Mouse (Mus musculus): ENCODE results near the gene Hectd4. TPM values are rescaled to one million over a fixed set of nuclear protein-coding genes. Genes with fewer than 3 reads are reported as not detected.

Gene Hectd4
- polyA plus RNA-seq, 1 experiment from 2014 or later: 35.2 TPM

- H3K36me3 ChIP-seq (ENCODE audit: control insufficient read depth, insufficient read depth, low read length): no peaks in the 10 kb centered on the region
- WGBS: 66% methylated on average over 2 of the region's 2 CpGs
- H3K9ac ChIP-seq (replicated peaks; ENCODE audit: low read depth, low read length): no peak overlapping the region
- no peak overlapping the region for H3K4me3 ChIP-seq (ENCODE audit: low read depth, low read length)
- no peak overlapping the region for H3K27ac ChIP-seq (ENCODE audit: low read depth, low read length)
- ATAC-seq (ENCODE audit: low read depth): no peak
- no peak overlapping the region for H3K4me2 ChIP-seq (ENCODE audit: low read depth, low read length)
- no peaks in the 10 kb centered on the region for H3K27me3 ChIP-seq (ENCODE audit: control insufficient read depth, insufficient read depth, low read length)
- H3K9me3 ChIP-seq (ENCODE audit: control insufficient read depth, low read length): no peaks in the 10 kb centered on the region
- H3K4me1 ChIP-seq (ENCODE audit: control insufficient read depth, insufficient read depth, low read length): no peaks in the 10 kb centered on the region
Observed at GRCm38 (mm10) chr5:121238208-121238607, 18.2 kb downstream of the Hectd4 start.

GRCm38 (mm10) chr5:121239846-121240245 lies 19.8 kb downstream of the Hectd4 start:
- Histone ChIP-seq H3K4me1 (ENCODE audit: control insufficient read depth, insufficient read depth, low read length) (no peaks in the 10 kb centered on the region), H3K9me3 (ENCODE audit: control insufficient read depth, low read length) (no peaks in the 10 kb centered on the region), H3K4me2 (ENCODE audit: low read depth, low read length) (no peak overlapping the region), H3K27me3 (ENCODE audit: control insufficient read depth, insufficient read depth, low read length) (no peaks in the 10 kb centered on the region), H3K4me3 (ENCODE audit: low read depth, low read length) (no peak overlapping the region), H3K9ac (replicated peaks; ENCODE audit: low read depth, low read length) (no peak overlapping the region), H3K27ac (ENCODE audit: low read depth, low read length) (no peak overlapping the region), H3K36me3 (ENCODE audit: control insufficient read depth, insufficient read depth, low read length) (no peaks in the 10 kb centered on the region)
- no peak for ATAC-seq (ENCODE audit: low read depth)
- WGBS: 77% methylated on average over 5 of the region's 5 CpGs

- no peaks in the 10 kb centered on the region for H3K36me3 ChIP-seq (ENCODE audit: control insufficient read depth, insufficient read depth, low read length)
- no peaks in the 10 kb centered on the region for H3K9me3 ChIP-seq (ENCODE audit: control insufficient read depth, low read length)
- no peaks in the 10 kb centered on the region for H3K4me1 ChIP-seq (ENCODE audit: control insufficient read depth, insufficient read depth, low read length)
- no peak for ATAC-seq (ENCODE audit: low read depth)
- H3K4me2 ChIP-seq (ENCODE audit: low read depth, low read length): no peak overlapping the region
- no peak overlapping the region for H3K4me3 ChIP-seq (ENCODE audit: low read depth, low read length)
- no peaks in the 10 kb centered on the region for H3K27me3 ChIP-seq (ENCODE audit: control insufficient read depth, insufficient read depth, low read length)
- no peak overlapping the region for H3K9ac ChIP-seq (replicated peaks; ENCODE audit: low read depth, low read length)
- no peak overlapping the region for H3K27ac ChIP-seq (ENCODE audit: low read depth, low read length)
Observed at GRCm38 (mm10) chr5:121241182-121241581, 21.2 kb downstream of the Hectd4 start.

GRCm38 (mm10) chr5:121242261-121242660 lies 22.2 kb downstream of the Hectd4 start:
- no peaks in the 10 kb centered on the region for H3K4me1 ChIP-seq (ENCODE audit: control insufficient read depth, insufficient read depth, low read length)
- H3K27me3 ChIP-seq (ENCODE audit: control insufficient read depth, insufficient read depth, low read length): no peaks in the 10 kb centered on the region
- H3K9ac ChIP-seq (replicated peaks; ENCODE audit: low read depth, low read length): no peak overlapping the region
- H3K4me2 ChIP-seq (ENCODE audit: low read depth, low read length): no peak overlapping the region
- no peaks in the 10 kb centered on the region for H3K36me3 ChIP-seq (ENCODE audit: control insufficient read depth, insufficient read depth, low read length)
- 55% methylated on average over 1 of the region's 1 CpGs for WGBS
- ATAC-seq (ENCODE audit: low read depth): no peak
- H3K9me3 ChIP-seq (ENCODE audit: control insufficient read depth, low read length): no peaks in the 10 kb centered on the region
- no peak overlapping the region for H3K4me3 ChIP-seq (ENCODE audit: low read depth, low read length)
- no peak overlapping the region for H3K27ac ChIP-seq (ENCODE audit: low read depth, low read length)

GRCm38 (mm10) chr5:121242701-121243100 lies 22.7 kb downstream of the Hectd4 start:
- Histone ChIP-seq H3K36me3 (ENCODE audit: control insufficient read depth, insufficient read depth, low read length) (no peaks in the 10 kb centered on the region), H3K27ac (ENCODE audit: low read depth, low read length) (no peak overlapping the region), H3K4me3 (ENCODE audit: low read depth, low read length) (no peak overlapping the region), H3K27me3 (ENCODE audit: control insufficient read depth, insufficient read depth, low read length) (no peaks in the 10 kb centered on the region), H3K9ac (replicated peaks; ENCODE audit: low read depth, low read length) (no peak overlapping the region), H3K4me1 (ENCODE audit: control insufficient read depth, insufficient read depth, low read length) (no peaks in the 10 kb centered on the region), H3K4me2 (ENCODE audit: low read depth, low read length) (no peak overlapping the region), H3K9me3 (ENCODE audit: control insufficient read depth, low read length) (no peaks in the 10 kb centered on the region)
- ATAC-seq (ENCODE audit: low read depth): no peak
- WGBS: 89% methylated on average over 1 of the region's 1 CpGs

- no peak overlapping the region for H3K9ac ChIP-seq (replicated peaks; ENCODE audit: low read depth, low read length)
- no peak overlapping the region for H3K4me3 ChIP-seq (ENCODE audit: low read depth, low read length)
- H3K4me1 ChIP-seq (ENCODE audit: control insufficient read depth, insufficient read depth, low read length): no peaks in the 10 kb centered on the region
- no peak for ATAC-seq (ENCODE audit: low read depth)
- H3K9me3 ChIP-seq (ENCODE audit: control insufficient read depth, low read length): no peaks in the 10 kb centered on the region
- no peaks in the 10 kb centered on the region for H3K36me3 ChIP-seq (ENCODE audit: control insufficient read depth, insufficient read depth, low read length)
- no peak overlapping the region for H3K4me2 ChIP-seq (ENCODE audit: low read depth, low read length)
- H3K27ac ChIP-seq (ENCODE audit: low read depth, low read length): no peak overlapping the region
- WGBS: 100% methylated on average over 1 of the region's 1 CpGs
- no peaks in the 10 kb centered on the region for H3K27me3 ChIP-seq (ENCODE audit: control insufficient read depth, insufficient read depth, low read length)
Observed at GRCm38 (mm10) chr5:121243676-121244364, 23.8 kb downstream of the Hectd4 start.

GRCm38 (mm10) chr5:121244365-121244731 lies 24.3 kb downstream of the Hectd4 start:
- no peak for ATAC-seq (ENCODE audit: low read depth)
- Histone ChIP-seq H3K27me3 (ENCODE audit: control insufficient read depth, insufficient read depth, low read length) (no peaks in the 10 kb centered on the region), H3K27ac (ENCODE audit: low read depth, low read length) (no peak overlapping the region), H3K4me2 (ENCODE audit: low read depth, low read length) (no peak overlapping the region), H3K9me3 (ENCODE audit: control insufficient read depth, low read length) (no peaks in the 10 kb centered on the region), H3K36me3 (ENCODE audit: control insufficient read depth, insufficient read depth, low read length) (no peaks in the 10 kb centered on the region), H3K9ac (replicated peaks; ENCODE audit: low read depth, low read length) (no peak overlapping the region), H3K4me3 (ENCODE audit: low read depth, low read length) (no peak overlapping the region), H3K4me1 (ENCODE audit: control insufficient read depth, insufficient read depth, low read length) (no peaks in the 10 kb centered on the region)
- WGBS: 92% methylated on average over 5 of the region's 5 CpGs

- no peaks in the 10 kb centered on the region for H3K9me3 ChIP-seq (ENCODE audit: control insufficient read depth, low read length)
- no peak overlapping the region for H3K27ac ChIP-seq (ENCODE audit: low read depth, low read length)
- H3K4me3 ChIP-seq (ENCODE audit: low read depth, low read length): no peak overlapping the region
- no peaks in the 10 kb centered on the region for H3K4me1 ChIP-seq (ENCODE audit: control insufficient read depth, insufficient read depth, low read length)
- no peaks in the 10 kb centered on the region for H3K27me3 ChIP-seq (ENCODE audit: control insufficient read depth, insufficient read depth, low read length)
- 88% methylated on average over 7 of the region's 7 CpGs for WGBS
- no peaks in the 10 kb centered on the region for H3K36me3 ChIP-seq (ENCODE audit: control insufficient read depth, insufficient read depth, low read length)
- no peak overlapping the region for H3K4me2 ChIP-seq (ENCODE audit: low read depth, low read length)
- no peak for ATAC-seq (ENCODE audit: low read depth)
- H3K9ac ChIP-seq (replicated peaks; ENCODE audit: low read depth, low read length): no peak overlapping the region
Observed at GRCm38 (mm10) chr5:121245201-121245600, 25.2 kb downstream of the Hectd4 start.

- WGBS: 83% methylated on average over 3 of the region's 3 CpGs
- H3K4me3 ChIP-seq (ENCODE audit: low read depth, low read length): no peak overlapping the region
- no peaks in the 10 kb centered on the region for H3K36me3 ChIP-seq (ENCODE audit: control insufficient read depth, insufficient read depth, low read length)
Observed at GRCm38 (mm10) chr5:121248766-121249394, 28.9 kb downstream of the Hectd4 start.

More at GRCm38 (mm10) chr5:121248766-121249394, 28.9 kb downstream of the Hectd4 start:
- Histone ChIP-seq H3K27me3 (ENCODE audit: control insufficient read depth, insufficient read depth, low read length) (no peaks in the 10 kb centered on the region), H3K4me1 (ENCODE audit: control insufficient read depth, insufficient read depth, low read length) (no peaks in the 10 kb centered on the region), H3K4me2 (ENCODE audit: low read depth, low read length) (no peak overlapping the region), H3K9me3 (ENCODE audit: control insufficient read depth, low read length) (no peaks in the 10 kb centered on the region), H3K27ac (ENCODE audit: low read depth, low read length) (no peak overlapping the region), H3K9ac (replicated peaks; ENCODE audit: low read depth, low read length) (no peak overlapping the region)
- no peak for ATAC-seq (ENCODE audit: low read depth)
